ENCODE assay signal across 9 mouse cellular contexts in genomic region chr1:131074524-131074938, GRCm38 (mm10). TPM values are rescaled to one million over a fixed set of nuclear protein-coding genes. Genes with fewer than 3 reads are reported as not detected.
DNase-seq lines count a peak whose midpoint lies in the region; ATAC-seq and TF ChIP-seq lines count a peak whose summit lies in the region.
"Had no signal": no experiment of that assay in that cellular context is flagged by ENCODE, and none has a peak within 500 bp of the region (broad histone marks: within the 10 kb centered on the region; RNA-seq: fewer than 3 reads in every experiment).

No protein-coding gene starts in this region.

- H3K9ac ChIP-seq in heart, embryonic 13.5 days, result peak overlapping the region; percentile 58
- no peak overlapping the region for H3K9ac ChIP-seq in forebrain, embryonic 12.5 days
- no peak overlapping the region for H3K9ac ChIP-seq in midbrain, embryonic 14.5 days (replicated peaks; ENCODE audit: low read length)

- ATAC-seq in heart, embryonic 13.5 days (ENCODE audit: extremely low read depth, insufficient number of reproducible peaks, low FRiP score, low TSS enrichment), result peak; percentile 58; the same call in 1 of the 2 replicates
- no peak for ATAC-seq in forebrain, embryonic 12.5 days (ENCODE audit: low FRiP score)
- no peak for ATAC-seq in midbrain, embryonic 14.5 days (ENCODE audit: low FRiP score, low TSS enrichment)
- no peak for ATAC-seq in monocyte, adult 5-6 weeks (replicated peaks; ENCODE audit: insufficient number of reproducible peaks, low FRiP score, low TSS enrichment, poor library complexity, severe bottlenecking)

- no peak overlapping the region for H3K4me3 ChIP-seq in heart, embryonic 13.5 days
- no peak overlapping the region for H3K4me3 ChIP-seq in forebrain, embryonic 12.5 days (replicated peaks)
- no peak overlapping the region for H3K4me3 ChIP-seq in layer of hippocampus, adult 2 months
- no peak overlapping the region for H3K4me3 ChIP-seq in midbrain, embryonic 14.5 days (replicated peaks; ENCODE audit: low read depth, low read length)

- no peak for TF ChIP-seq CTCF in layer of hippocampus, adult 2 months (conservative IDR thresholded peaks at IDR 0.05)

- H3K27ac ChIP-seq in heart, embryonic 13.5 days (replicated peaks), result peak overlapping the region; percentile 84
- H3K27ac ChIP-seq in forebrain, embryonic 12.5 days, result peak overlapping the region; percentile 65
- H3K27ac ChIP-seq in layer of hippocampus, adult 2 months, result peak overlapping the region; percentile 82
- peak overlapping the region; percentile 64 for H3K27ac ChIP-seq in midbrain, embryonic 14.5 days (replicated peaks; ENCODE audit: low read depth, low read length)

- no peaks in the 10 kb centered on the region for H3K9me3 ChIP-seq in heart, embryonic 13.5 days
- H3K9me3 ChIP-seq in forebrain, embryonic 12.5 days, result no peaks in the 10 kb centered on the region
- H3K9me3 ChIP-seq in midbrain, embryonic 14.5 days (ENCODE audit: control insufficient read depth, low read length), result no peaks in the 10 kb centered on the region

- 0 out of 2 replicates have a peak, but pooled peaks cover 3% of the 10 kb centered on the region for H3K36me3 ChIP-seq in heart, embryonic 13.5 days
- H3K36me3 ChIP-seq in forebrain, embryonic 12.5 days (replicated peaks), result no peaks in the 10 kb centered on the region
- H3K36me3 ChIP-seq in midbrain, embryonic 14.5 days (ENCODE audit: control insufficient read depth, insufficient read depth, low read length), result no peaks in the 10 kb centered on the region

- peaks cover 97% of the 10 kb centered on the region for H3K4me1 ChIP-seq in heart, embryonic 13.5 days
- peaks cover 64% of the 10 kb centered on the region for H3K4me1 ChIP-seq in forebrain, embryonic 12.5 days
- peaks cover 45% of the 10 kb centered on the region for H3K4me1 ChIP-seq in midbrain, embryonic 14.5 days (ENCODE audit: control insufficient read depth, insufficient read depth, low read length)

- no peaks in the 10 kb centered on the region for H3K27me3 ChIP-seq in heart, embryonic 13.5 days (replicated peaks)
- H3K27me3 ChIP-seq in forebrain, embryonic 12.5 days, result no peaks in the 10 kb centered on the region
- no peaks in the 10 kb centered on the region for H3K27me3 ChIP-seq in midbrain, embryonic 14.5 days (ENCODE audit: control insufficient read depth, insufficient read depth, low read length)

- WGBS in heart, embryonic 13.5 days, result 27% methylated on average over 8 of the region's 8 CpGs
- 80% methylated on average over 8 of the region's 8 CpGs for WGBS in forebrain, embryonic 12.5 days
- 55% methylated on average over 8 of the region's 8 CpGs for WGBS in midbrain, embryonic 14.5 days

- DNase-seq in heart, adult 8-10 months (ENCODE audit: low spot score), result no peak
- DNase-seq in layer of hippocampus, adult 2 months (ENCODE audit: low spot score in 2 of 2), result peak in 1 of 2 experiments; percentile 57
- peak; percentile 69 for DNase-seq in midbrain, embryonic 14.5 days
- no peak for DNase-seq in urinary bladder, postnatal 36 days (ENCODE audit: low spot score in 2 of 2)
- no peak for DNase-seq in thymus, postnatal 14 days
- DNase-seq: lung, postnatal 14 days had no signal

- H3K4me2 ChIP-seq in heart, embryonic 13.5 days, result peak overlapping the region; percentile 54
- H3K4me2 ChIP-seq in forebrain, embryonic 12.5 days, result no peak overlapping the region
- no peak overlapping the region for H3K4me2 ChIP-seq in midbrain, embryonic 14.5 days (ENCODE audit: low read length)

RNA-seq across cellular contexts. Expression of gene Mapkapk2, which starts 23.1 kb away (rescaled TPM):
- 60.0 and 62.0 TPM in 2 replicates for polyA plus RNA-seq in heart, embryonic 13.5 days (2015; fragmentation: Nextera tagmentation; extraction: Ambion mirVana)
- total RNA-seq in heart, adult 8-10 months (2022), result 100 to 1,000 TPM; 303 to 326 (median 315) TPM
- 51.0 and 55.3 TPM in 2 replicates for polyA plus RNA-seq in forebrain, embryonic 12.5 days (2016; fragmentation: Nextera tagmentation; extraction: Ambion mirVana)
- 10 to 100 TPM; 28.4 to 29.4 TPM for total RNA-seq in layer of hippocampus, adult 2 months (2021)
- 25.0 and 35.0 TPM in 2 replicates for polyA plus RNA-seq in midbrain, embryonic 14.5 days (2014; fragmentation: Nextera tagmentation; extraction: Ambion mirVana)
- total RNA-seq in monocyte, adult 5-6 weeks (2017), result 205 to 262 TPM (median 212 TPM) in 3 replicates

RNA-seq across cellular contexts. Expression of gene Il10, which starts 54.9 kb away (rescaled TPM):
- not detected in 2 replicates for polyA plus RNA-seq in heart, embryonic 13.5 days (2015; fragmentation: Nextera tagmentation; extraction: Ambion mirVana)
- total RNA-seq in heart, adult 8-10 months (2022), result not detected
- not detected in 2 replicates for polyA plus RNA-seq in forebrain, embryonic 12.5 days (2016; fragmentation: Nextera tagmentation; extraction: Ambion mirVana)
- total RNA-seq in layer of hippocampus, adult 2 months (2021), result not detected
- polyA plus RNA-seq in midbrain, embryonic 14.5 days (2014; fragmentation: Nextera tagmentation; extraction: Ambion mirVana), result not detected in 2 replicates
- total RNA-seq in monocyte, adult 5-6 weeks (2017), result 0.49 to 1.5 TPM in 2 of 3 replicates, not detected in the other
